Mouse (Mus musculus): ENCODE results near the gene Frmpd2. TPM values are rescaled to one million over a fixed set of nuclear protein-coding genes. Genes with fewer than 3 reads are reported as not detected.

Gene Frmpd2
- total and polyA plus RNA-seq, 3 experiments = not detected

GRCm38 (mm10) chr14:33573643-33574042 is 102.1 kb downstream of the Frmpd2 start:
- no peaks in the 10 kb centered on the region for H3K36me3 ChIP-seq (replicated peaks in 1 of 2; ENCODE audit: control insufficient read depth in 1 of 2, insufficient read depth in 1 of 2, low read length in 1 of 2)
- no peak overlapping the region for H3K4me3 ChIP-seq (replicated peaks in 1 of 3; ENCODE audit: low read depth in 2 of 3, low read length in 2 of 3, poor library complexity in 1 of 3)
- no peaks in the 10 kb centered on the region for H3K9me3 ChIP-seq (replicated peaks; ENCODE audit: low read length)
- in situ Hi-C loops (cut with MboI; ENCODE audit: low pct_ligation_motif_present, low pct_unique_long_range_greater_than_20kb, low sequenced_read_pairs) (no loop called here), dilution Hi-C loops (cut with MboI; ENCODE audit: extremely low pct_ligation_motif_present, extremely low pct_unique_long_range_greater_than_20kb, low sequenced_read_pairs) (no loop called here)
- H3K4me2 ChIP-seq (ENCODE audit: insufficient read depth, low read depth, poor library complexity, severe bottlenecking) = no peak overlapping the region
- TF ChIP-seq MEF2A (IDR thresholded peaks at IDR 0.05; ENCODE audit: borderline replicate concordance, low read depth, low read length) (no peak), RCOR1 (conservative IDR thresholded peaks at IDR 0.05; ENCODE audit: low read depth, low read length) (no peak), ZMIZ1 (IDR thresholded peaks at IDR 0.05; ENCODE audit: low read depth, low read length) (no peak), MAFK (IDR thresholded peaks at IDR 0.05; ENCODE audit: insufficient replicate concordance, low read length) (no peak), RAD21 (IDR thresholded peaks at IDR 0.05; ENCODE audit: low read depth, low read length) (no peak), E2F4 (IDR thresholded peaks at IDR 0.05; ENCODE audit: insufficient replicate concordance, low read depth, low read length) (no peak), TCF12 (IDR thresholded peaks at IDR 0.05; ENCODE audit: low read depth, low read length) (no peak), ETS1 (conservative IDR thresholded peaks at IDR 0.05; ENCODE audit: low read depth, low read length) (no peak), NELFE (IDR thresholded peaks at IDR 0.05; ENCODE audit: low read depth, low read length) (no peak), ZKSCAN1 (IDR thresholded peaks at IDR 0.05; ENCODE audit: borderline replicate concordance, low read depth, low read length) (no peak), SIN3A (IDR thresholded peaks at IDR 0.05; ENCODE audit: low read length) (no peak)
- no peak for DNase-seq (ENCODE audit: extremely low read depth)
- H3K79me2 ChIP-seq (replicated peaks; ENCODE audit: control insufficient read depth, extremely low read depth, insufficient read depth, poor library complexity, severe bottlenecking) = no peaks in the 10 kb centered on the region
- H3K27ac ChIP-seq (ENCODE audit: insufficient read depth, low read depth) = no peak overlapping the region
- no peaks in the 10 kb centered on the region for H3K27me3 ChIP-seq (replicated peaks)
- H3K4me1 ChIP-seq (ENCODE audit: control insufficient read depth in 1 of 2, insufficient read depth in 2 of 2) = no peaks in the 10 kb centered on the region; a peak in 1 of 4 replicates
- no peak overlapping the region for H3K9ac ChIP-seq (ENCODE audit: insufficient read depth, low read depth)

DNA sequence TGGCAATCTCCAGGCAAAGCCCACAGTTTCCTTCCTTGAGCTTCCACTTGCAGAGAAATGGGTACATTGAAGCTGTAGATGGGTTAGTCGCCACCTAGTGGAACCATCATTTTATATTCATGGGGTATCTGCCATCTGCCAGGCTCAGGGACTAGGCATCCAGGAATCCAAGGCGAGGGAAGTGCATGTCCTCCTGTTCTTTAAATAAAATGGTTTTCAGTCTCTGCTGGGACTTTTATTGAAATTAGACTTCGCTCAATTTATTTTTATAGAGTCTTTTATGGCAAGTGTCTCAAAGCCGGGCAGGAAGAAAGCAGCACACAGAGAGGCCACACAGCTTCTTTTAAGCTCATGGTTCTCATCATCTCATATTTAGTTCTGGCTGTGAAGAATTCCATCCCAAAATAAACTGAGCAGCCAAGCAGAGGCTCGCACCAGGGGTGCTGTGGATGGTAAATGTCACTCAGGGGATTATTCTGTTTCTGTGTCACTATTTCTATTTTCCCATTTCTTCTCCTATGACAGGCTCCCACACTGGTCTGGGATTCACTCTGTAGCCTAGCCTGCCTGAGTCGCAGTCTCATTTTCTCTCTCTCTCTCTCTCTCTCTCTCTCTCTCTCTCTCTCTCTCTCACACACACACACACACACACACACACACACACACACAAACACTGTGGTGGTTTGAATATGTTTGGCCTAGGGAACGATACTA is 108.4 kb downstream of the Frmpd2 start:
- dilution Hi-C loops (cut with MboI; ENCODE audit: extremely low pct_ligation_motif_present, extremely low pct_unique_long_range_greater_than_20kb, low sequenced_read_pairs) = no loop called here
- H3K9ac ChIP-seq (ENCODE audit: insufficient read depth, low read depth) = no peak overlapping the region

More for the DNA sequence above, 108.4 kb downstream of the Frmpd2 start:
- no peaks in the 10 kb centered on the region for H3K36me3 ChIP-seq (replicated peaks in 1 of 2; ENCODE audit: control insufficient read depth in 1 of 2, insufficient read depth in 1 of 2, low read length in 1 of 2)
- in situ Hi-C loops (cut with MboI; ENCODE audit: low pct_ligation_motif_present, low pct_unique_long_range_greater_than_20kb, low sequenced_read_pairs) = no loop called here
- no peaks in the 10 kb centered on the region for H3K4me1 ChIP-seq (ENCODE audit: control insufficient read depth in 1 of 2, insufficient read depth in 2 of 2)
- no peak for TF ChIP-seq MAFK (IDR thresholded peaks at IDR 0.05; ENCODE audit: insufficient replicate concordance, low read length)
- TF ChIP-seq IRF4 (IDR thresholded peaks at IDR 0.05; ENCODE audit: low read depth, low read length) = no peak
- peak; percentile 45 for TF ChIP-seq RAD21 (IDR thresholded peaks at IDR 0.05; ENCODE audit: low read depth, low read length)
- peak; percentile 28; the same call in 1 of the 2 replicates for TF ChIP-seq SMC3 (IDR thresholded peaks at IDR 0.05; ENCODE audit: low read depth, low read length)
- TF ChIP-seq CTCF (conservative IDR thresholded peaks at IDR 0.05 in 1 of 2, IDR thresholded peaks at IDR 0.05 in 1 of 2; ENCODE audit: low read depth in 2 of 2, low read length in 2 of 2) = peak; percentile 14 to 58; a peak in 2 of 4 replicates
- H3K4me3 ChIP-seq (replicated peaks in 1 of 3; ENCODE audit: low read depth in 2 of 3, low read length in 2 of 3, poor library complexity in 1 of 3) = no peak overlapping the region
- H3K27ac ChIP-seq (ENCODE audit: insufficient read depth, low read depth) = no peak overlapping the region
- H3K9me3 ChIP-seq (replicated peaks; ENCODE audit: low read length) = no peaks in the 10 kb centered on the region
- no peaks in the 10 kb centered on the region for H3K79me2 ChIP-seq (replicated peaks; ENCODE audit: control insufficient read depth, extremely low read depth, insufficient read depth, poor library complexity, severe bottlenecking)
- H3K27me3 ChIP-seq (replicated peaks) = no peaks in the 10 kb centered on the region
- H3K4me2 ChIP-seq (ENCODE audit: insufficient read depth, low read depth, poor library complexity, severe bottlenecking) = no peak overlapping the region
- peak; percentile 32 for DNase-seq (ENCODE audit: extremely low read depth)

Data from CH12.LX (cell line).